8 mouse cellular contexts compared by ENCODE assay signal in the genomic region with DNA sequence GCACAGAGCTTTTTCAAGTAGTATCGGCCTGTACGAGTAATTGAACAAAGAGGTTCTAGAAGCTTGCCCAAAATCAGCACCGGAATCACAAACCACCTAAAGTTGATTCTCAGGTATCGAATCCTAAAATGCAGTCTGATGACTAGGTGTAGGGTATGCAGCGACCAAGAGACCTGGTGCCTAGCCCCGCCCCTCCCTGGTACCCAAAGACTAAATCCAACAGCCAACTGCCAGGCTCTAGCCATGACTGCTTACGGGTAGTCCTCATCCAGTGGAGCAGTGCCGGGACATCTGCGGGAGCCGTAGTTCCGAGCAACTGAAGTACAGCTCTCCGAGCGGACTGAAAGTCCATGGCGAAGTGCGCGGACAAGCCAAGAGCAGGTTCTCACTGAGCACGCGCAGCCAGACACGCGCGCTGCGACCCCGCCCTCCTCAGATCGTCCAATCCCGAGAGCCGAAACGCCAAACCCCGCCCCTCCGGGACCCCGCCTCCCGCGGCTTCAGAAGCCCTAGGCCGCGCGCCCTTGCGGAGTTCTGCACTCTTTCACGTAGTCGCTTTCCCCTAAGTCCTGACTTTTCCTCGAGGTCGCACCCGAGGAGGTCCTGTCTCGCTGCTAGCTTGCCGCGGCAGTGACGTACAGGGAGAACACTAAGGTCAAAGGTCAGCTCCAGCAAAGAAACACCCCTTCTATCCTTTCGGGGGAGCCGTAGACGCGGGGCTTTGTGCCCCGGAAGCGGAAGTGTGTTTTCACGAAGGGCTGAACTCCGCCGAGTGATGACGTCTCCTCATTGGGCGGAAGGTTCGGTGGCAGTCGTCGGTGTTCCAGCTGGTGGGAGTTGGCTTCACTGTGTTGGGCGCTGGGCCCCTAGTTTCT. TPM values are rescaled to one million over a fixed set of nuclear protein-coding genes. Genes with fewer than 3 reads are reported as not detected.
DNase-seq lines count a peak whose midpoint lies in the region; ATAC-seq lines count a peak whose summit lies in the region.
"Not testable (repeated sequence)": the region's sequence is repeated elsewhere in the genome, so short reads cannot be mapped to it uniquely, and the experiment has no call there.

A gene (minus strand): TSS at position 385 of the 875 bp plus-strand sequence.
A gene (plus strand): TSS at position 537 of the 875 bp plus-strand sequence.

- H3K4me2 ChIP-seq in hindbrain, embryonic 15.5 days = peak within 1 kb of the TSS; percentile 64

- peak within 1 kb of the TSS; percentile 80 for H3K9ac ChIP-seq in hindbrain, embryonic 15.5 days

- ATAC-seq in hindbrain, embryonic 15.5 days (ENCODE audit: low FRiP score, low read depth) = peak; percentile 99

- H3K27me3 ChIP-seq in hindbrain, embryonic 15.5 days = not testable (repeated sequence)

- H3K4me1 ChIP-seq in hindbrain, embryonic 15.5 days (replicated peaks) = peaks cover 13% of the 10 kb centered on the region

- H3K27ac ChIP-seq in hindbrain, embryonic 15.5 days (replicated peaks) = peak within 1 kb of the TSS; percentile 90

- DNase-seq in R1 (ENCODE audit: low read depth, low spot score) = peak; percentile 95
- DNase-seq in cerebellum, postnatal 25 days = peak; percentile 94 to 96
- DNase-seq in frontal cortex, postnatal 36 days (ENCODE audit: low spot score in 2 of 2) = peak; percentile 93 to 94
- DNase-seq in left cerebral cortex, adult 11 months (ENCODE audit: low spot score) = peak; percentile 90
- DNase-seq in lung, postnatal 4 days = peak; percentile 95 to 96
- DNase-seq in retina, postnatal 7 days (ENCODE audit: low read depth, low spot score) = peak; percentile 92
- peak; percentile 84 for DNase-seq in urinary bladder, adult 2 months (ENCODE audit: low spot score)

- not testable (repeated sequence) for H3K9me3 ChIP-seq in hindbrain, embryonic 15.5 days

- H3K36me3 ChIP-seq in hindbrain, embryonic 15.5 days = not testable (repeated sequence)

- under 1% methylated on average over 60 of the region's 60 CpGs for WGBS in hindbrain, embryonic 15.5 days

- peak within 1 kb of the TSS; percentile 85 for H3K4me3 ChIP-seq in hindbrain, embryonic 15.5 days

RNA-seq across cellular contexts. Expression of the first gene that starts in this region (rescaled TPM):
- polyA plus RNA-seq in hindbrain, embryonic 15.5 days (2015; fragmentation: Nextera tagmentation; extraction: Ambion mirVana) = 31.8 and 36.3 TPM in 2 replicates
- 17.9 and 21.2 TPM in 2 replicates for polyA plus RNA-seq in urinary bladder, adult 2 months (2012; rRNA removed)

RNA-seq across cellular contexts. Expression of the second gene that starts in this region (rescaled TPM):
- 172 TPM in 2 replicates for polyA plus RNA-seq in hindbrain, embryonic 15.5 days (2015; fragmentation: Nextera tagmentation; extraction: Ambion mirVana)
- 62.8 and 78.5 TPM in 2 replicates for polyA plus RNA-seq in urinary bladder, adult 2 months (2012; rRNA removed)

Comparison
In these comparisons a context has a peak if more than half of its experiments do, and no peak if none do; other contexts are left out.
1. Peak in every context shown above with its lines: DNase-seq, ATAC-seq, H3K4me3 ChIP-seq and H3K27ac ChIP-seq.